Mouse (Mus musculus) heart, postnatal 0 days (tissue): Measurements from ENCODE around the gene Dcps. TPM values are rescaled to one million over a fixed set of nuclear protein-coding genes. Genes with fewer than 3 reads are reported as not detected.
A peak's percentile ranks its signal among the peaks of the same experiment; 100 is the strongest.
"Not testable (repeated sequence)": the region's sequence is repeated elsewhere in the genome, so short reads cannot be mapped to it uniquely, and the experiment has no call there.

Source experiments
- ATAC-seq: fragments of 200-750 bp; cut with Nextera tagmentation; 2 replicates; pipeline ENCODE4 v1.8.0; 2017; ENCODE audit warnings: low read depth, moderate number of reproducible peaks, moderate library complexity; ENCODE audit not compliant: insufficient read depth
- DNase-seq: peaks from one replicate; pipeline ENCODE4 v3.0.0-alpha.2; 2016; ENCODE audit warnings: low spot score
- H3K27ac ChIP-seq: fragments of 300-500 bp; sonication (generic); 2 replicates; pipeline ENCODE4 v1.5.1; 2014; ENCODE audit warnings: low read depth, mild to moderate bottlenecking
- H3K27me3 ChIP-seq: fragments of 300-500 bp; sonication (generic); 2 replicates; pipeline ENCODE4 v1.6.1; 2014; ENCODE audit warnings: low read length, mixed read lengths; ENCODE audit not compliant: control insufficient read depth, insufficient read depth
- H3K36me3 ChIP-seq: fragments of 300-500 bp; sonication (generic); replicated peaks from 2 replicates; pipeline ENCODE4 v1.6.1; 2014; ENCODE audit warnings: low read length, mixed read lengths; ENCODE audit not compliant: control insufficient read depth, insufficient read depth
- H3K4me1 ChIP-seq: fragments of 300-500 bp; sonication (generic); 2 replicates; pipeline ENCODE4 v1.6.1; 2014; ENCODE audit warnings: antibody characterized with exemption; ENCODE audit not compliant: control insufficient read depth, insufficient read depth
- H3K4me2 ChIP-seq: fragments of 300-500 bp; sonication (generic); 2 replicates; pipeline ENCODE4 v1.6.1; 2014; ENCODE audit warnings: low read depth, mild to moderate bottlenecking, low read length, moderate library complexity
- H3K4me3 ChIP-seq: fragments of 300-500 bp; sonication (generic); 2 replicates; pipeline ENCODE4 v1.5.1; 2014; ENCODE audit warnings: low read depth, low read length
- H3K9ac ChIP-seq: fragments of 300-500 bp; sonication (generic); replicated peaks from 2 replicates; pipeline ENCODE4 v1.6.1; 2014; ENCODE audit warnings: low read depth, low read length, mixed read lengths
- H3K9me3 ChIP-seq: fragments of 300-500 bp; sonication (generic); replicated peaks from 2 replicates; pipeline ENCODE4 v1.6.1; 2016; ENCODE audit warnings: low read length; ENCODE audit not compliant: control insufficient read depth
- CTCF ChIP-seq: IDR thresholded peaks from 2 replicates; pipeline ENCODE4 v1.5.1; 2016; ENCODE audit warnings: antibody characterized with exemption, control low read depth, low read depth
- EP300 ChIP-seq: IDR thresholded peaks from 2 replicates; pipeline ENCODE4 v1.6.1; 2016; ENCODE audit warnings: antibody characterized with exemption, low read depth
- WGBS: fragments of 180-500 bp; shearing (Covaris S2); extraction: QIAGEN DNeasy Blood & Tissue Kit; methylation state at CpG from one replicate; pipeline ENCODE4 v1.1.7; 2014; 5-methylcytosine and 5-hydroxymethylcytosine counted together
- polyA plus RNA-seq: library from polyadenylated mRNA; unstranded; fragments of >200 nt; fragmentation: Nextera tagmentation; extraction: Ambion mirVana; gene quantifications from 2 replicates; pipeline ENCODE4 v1.2.1, GENCODE M21; 2015
- total RNA-seq: library from RNA; depleted of rRNA; stranded (reverse); fragments of >200 nt; gene quantifications from 2 replicates; pipeline ENCODE4 v1.2.3, GENCODE M21; 2014; ENCODE audit warnings: low replicate concordance

The Dcps gene
- total and polyA plus RNA-seq, 2 experiments from 2014 or later = 34.9 to 36.4 TPM

DNA sequence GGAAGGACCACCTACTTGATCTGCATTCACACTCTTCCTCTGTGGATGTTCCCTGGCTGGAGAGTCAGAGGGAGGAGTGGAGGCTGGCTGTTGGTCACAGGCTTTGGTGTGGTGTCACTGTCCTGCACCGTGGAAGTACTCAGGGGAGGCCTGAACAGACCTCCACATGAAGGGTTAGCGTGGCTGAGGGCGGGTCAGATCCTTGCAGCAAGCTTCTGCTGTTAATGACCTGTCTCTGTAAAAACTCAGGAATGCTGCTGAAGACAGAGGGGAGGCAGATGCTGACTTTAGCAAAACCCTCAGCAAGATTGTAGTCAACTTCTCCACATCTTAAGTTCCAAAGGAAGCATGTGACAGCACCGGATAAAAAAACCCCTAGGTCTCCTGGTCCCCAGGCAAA lies 19.0 kb downstream of the Dcps start:
- no peak overlapping the region for H3K4me3 ChIP-seq
- DNase-seq (no peak), ATAC-seq (no peak; the same call in 1 of the 2 replicates)
- H3K27me3 ChIP-seq = no peaks in the 10 kb centered on the region
- H3K9ac ChIP-seq = no peak overlapping the region
- WGBS = 78% methylated on average over 4 of the region's 4 CpGs
- peak overlapping the region; percentile 56 for H3K27ac ChIP-seq
- H3K4me1 ChIP-seq = no peaks in the 10 kb centered on the region; the same call in 1 of the 2 replicates
- H3K4me2 ChIP-seq = no peak overlapping the region
- no peaks in the 10 kb centered on the region for H3K36me3 ChIP-seq
- no peaks in the 10 kb centered on the region for H3K9me3 ChIP-seq
- TF ChIP-seq CTCF = no peak
- TF ChIP-seq EP300 = no peak

GRCm38 (mm10) chr9:35156002-35156710 lies 19.7 kb downstream of the Dcps start:
- Histone ChIP-seq H3K9me3 (no peaks in the 10 kb centered on the region), H3K27me3 (no peaks in the 10 kb centered on the region), H3K27ac (peak overlapping the region; percentile 56), H3K4me3 (no peak overlapping the region), H3K36me3 (no peaks in the 10 kb centered on the region), H3K4me1 (no peaks in the 10 kb centered on the region; the same call in 1 of the 2 replicates), H3K9ac (no peak overlapping the region), H3K4me2 (no peak overlapping the region)
- TF ChIP-seq CTCF = no peak
- TF ChIP-seq EP300 = no peak
- DNase-seq = no peak
- ATAC-seq = peak; percentile 71
- 77% methylated on average over 5 of the region's 5 CpGs for WGBS

GRCm38 (mm10) chr9:35152923-35153322 lies 22.9 kb downstream of the Dcps start:
- Histone ChIP-seq H3K27me3 (no peaks in the 10 kb centered on the region), H3K36me3 (no peaks in the 10 kb centered on the region), H3K4me1 (no peaks in the 10 kb centered on the region; the same call in 1 of the 2 replicates), H3K4me3 (no peak overlapping the region), H3K9me3 (no peaks in the 10 kb centered on the region), H3K4me2 (no peak overlapping the region), H3K9ac (no peak overlapping the region), H3K27ac (no peak overlapping the region)
- DNase-seq (no peak), ATAC-seq (no peak)
- TF ChIP-seq EP300 = no peak
- TF ChIP-seq CTCF = no peak
- 83% methylated on average over 1 of the region's 1 CpGs for whole genome bisulfite sequencing

- not testable (repeated sequence) for H3K9ac ChIP-seq, H3K4me2 ChIP-seq, H3K27me3 ChIP-seq, DNase-seq, ATAC-seq, H3K27ac ChIP-seq, H3K4me1 ChIP-seq, H3K4me3 ChIP-seq, H3K9me3 ChIP-seq, H3K36me3 ChIP-seq
Measured at GRCm38 (mm10) chr9:35148822-35149221, 27.0 kb downstream of the Dcps start.

DNA sequence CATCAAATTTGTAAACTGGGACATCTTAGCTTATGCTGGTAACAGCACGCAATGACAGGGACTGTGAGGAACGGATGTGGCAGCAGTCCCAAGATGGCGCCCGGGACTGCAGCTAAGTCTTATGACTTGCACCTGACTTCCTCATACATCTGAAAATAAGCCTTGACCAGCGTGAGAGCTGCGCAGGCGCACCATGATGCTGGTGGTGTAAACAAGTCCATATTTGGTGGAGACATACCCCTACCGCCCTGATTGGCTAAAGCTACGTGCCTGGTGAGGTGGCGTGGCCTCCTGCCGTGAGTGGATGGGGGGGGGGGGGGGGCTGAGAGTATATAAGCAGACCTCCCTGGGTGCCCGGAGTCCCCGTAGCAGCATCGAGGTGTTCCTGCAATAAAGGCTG lies 28.6 kb downstream of the Dcps start:
- not testable (repeated sequence) for ATAC-seq, H3K4me2 ChIP-seq, H3K27me3 ChIP-seq, H3K27ac ChIP-seq, H3K9me3 ChIP-seq, H3K4me1 ChIP-seq, H3K36me3 ChIP-seq, H3K9ac ChIP-seq, H3K4me3 ChIP-seq, DNase-seq
- 93% methylated on average over 12 of the region's 14 CpGs for WGBS

GRCm38 (mm10) chr9:35145829-35146228 lies 30.0 kb downstream of the Dcps start:
- TF ChIP-seq CTCF (no peak), EP300 (no peak)
- no peaks in the 10 kb centered on the region for H3K27me3 ChIP-seq
- H3K9me3 ChIP-seq = no peaks in the 10 kb centered on the region
- H3K4me1 ChIP-seq = no peaks in the 10 kb centered on the region
- WGBS = 83% methylated on average over 1 of the region's 1 CpGs
- DNase-seq (no peak), ATAC-seq (no peak)
- H3K27ac ChIP-seq = no peak overlapping the region
- H3K4me3 ChIP-seq = no peak overlapping the region
- H3K36me3 ChIP-seq = no peaks in the 10 kb centered on the region
- no peak overlapping the region for H3K9ac ChIP-seq
- no peak overlapping the region for H3K4me2 ChIP-seq
